Mouse (Mus musculus) midbrain, embryonic 14.5 days (tissue): ENCODE measurements at regions not wholly inside any gene's neighbourhood (a gene's known extent, or its start where the extent isn't known, plus 50 kb on each side); places are given as distances from the start of the nearest gene placed in this dataset.

ENCODE experiments used
- ATAC-seq: fragments of 200-750 bp; cut with Nextera tagmentation; 2 replicates; pipeline ENCODE4 v1.8.0; 2017; ENCODE audit warnings: moderate number of reproducible peaks, moderate library complexity; ENCODE audit not compliant: low FRiP score, low TSS enrichment
- DNase-seq: peaks from one replicate; pipeline ENCODE4 v3.0.0-alpha.2; 2015
- H3K27ac ChIP-seq: fragments of 300-500 bp; sonication (generic); replicated peaks from 2 replicates; pipeline ENCODE4 v1.5.1; 2014; ENCODE audit warnings: mild to moderate bottlenecking, low read depth, low read length, moderate library complexity
- H3K27me3 ChIP-seq: fragments of 300-500 bp; sonication (generic); 2 replicates; pipeline ENCODE4 v1.6.1; 2014; ENCODE audit warnings: low read length, control low read depth, mixed read lengths; ENCODE audit not compliant: control insufficient read depth, insufficient read depth
- H3K36me3 ChIP-seq: fragments of 300-500 bp; sonication (generic); 2 replicates; pipeline ENCODE4 v1.6.1; 2014; ENCODE audit warnings: low read length, control low read depth; ENCODE audit not compliant: control insufficient read depth, insufficient read depth
- H3K4me1 ChIP-seq: fragments of 300-500 bp; sonication (generic); 2 replicates; pipeline ENCODE4 v1.6.1; 2014; ENCODE audit warnings: mild to moderate bottlenecking, antibody characterized with exemption, low read length, control low read depth; ENCODE audit not compliant: control insufficient read depth, insufficient read depth
- H3K4me2 ChIP-seq: fragments of 300-500 bp; sonication (generic); 2 replicates; pipeline ENCODE4 v1.6.1; 2014; ENCODE audit warnings: mild to moderate bottlenecking, low read length, moderate library complexity
- H3K4me3 ChIP-seq: fragments of 300-500 bp; sonication (generic); replicated peaks from 2 replicates; pipeline ENCODE4 v1.5.1; 2014; ENCODE audit warnings: low read depth, low read length
- H3K9ac ChIP-seq: fragments of 300-500 bp; sonication (generic); replicated peaks from 2 replicates; pipeline ENCODE4 v1.6.1; 2014; ENCODE audit warnings: mild to moderate bottlenecking, low read length, moderate library complexity
- H3K9me3 ChIP-seq: fragments of 300-500 bp; sonication (generic); 2 replicates; pipeline ENCODE4 v1.6.1; 2016; ENCODE audit warnings: low read length, control low read depth, mixed read lengths; ENCODE audit not compliant: control insufficient read depth
- WGBS: fragments of 180-500 bp; shearing (Covaris S2); extraction: QIAGEN DNeasy Blood & Tissue Kit; methylation state at CpG from one replicate; pipeline ENCODE4 v1.1.7; 2014; 5-methylcytosine and 5-hydroxymethylcytosine counted together

DNA sequence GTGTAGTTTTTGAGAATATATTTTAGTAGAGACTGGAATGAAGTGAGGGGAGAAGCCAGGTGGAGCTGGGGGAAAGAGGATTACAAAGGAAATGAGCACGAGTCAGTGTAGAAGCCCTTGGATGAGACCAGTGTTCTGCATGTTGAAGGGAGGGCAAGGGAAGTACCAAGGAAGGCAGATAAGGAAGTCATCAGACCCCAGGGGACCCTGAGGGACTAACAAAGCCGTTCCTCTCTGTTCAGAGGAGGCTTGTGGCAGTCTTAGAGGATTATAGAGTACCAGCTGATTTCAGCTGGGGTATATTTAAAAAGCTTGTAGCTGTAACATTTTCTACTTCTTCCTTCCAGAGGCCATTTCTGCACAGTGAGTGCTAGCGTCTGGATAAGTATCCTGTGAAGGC, 56.7 kb upstream of the Igsf9b start:
- H3K9ac ChIP-seq = no peak overlapping the region
- no peaks in the 10 kb centered on the region for H3K27me3 ChIP-seq
- no peak overlapping the region for H3K4me3 ChIP-seq
- no peak for DNase-seq
- 17% methylated on average over 3 of the region's 3 CpGs for WGBS
- no peak for ATAC-seq
- no peaks in the 10 kb centered on the region for H3K9me3 ChIP-seq
- H3K27ac ChIP-seq = no peak overlapping the region
- no peaks in the 10 kb centered on the region for H3K36me3 ChIP-seq
- no peaks in the 10 kb centered on the region for H3K4me1 ChIP-seq
- H3K4me2 ChIP-seq = no peak overlapping the region

DNA sequence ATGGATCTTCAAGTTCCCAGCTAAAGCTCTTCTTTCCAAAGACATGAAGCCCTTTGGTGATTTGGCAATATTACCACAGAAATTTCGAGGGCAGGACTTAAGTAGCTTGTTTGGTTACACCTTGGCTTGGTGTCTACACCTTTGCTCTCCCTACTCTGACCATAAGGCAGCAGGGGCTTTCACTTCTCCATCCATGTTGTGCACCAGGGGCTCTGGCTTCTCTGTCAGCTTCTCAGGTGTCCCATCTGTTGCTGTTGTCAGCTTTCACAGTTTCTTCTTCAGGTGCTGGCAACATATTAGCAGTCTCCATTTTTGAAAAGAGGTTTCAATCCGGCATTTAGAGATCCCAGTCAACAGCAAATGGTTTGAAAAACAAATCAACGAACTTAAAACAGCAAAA, 58.1 kb upstream of the Igsf9b start:
- DNase-seq = no peak
- Histone ChIP-seq H3K27ac (no peak overlapping the region), H3K9me3 (no peaks in the 10 kb centered on the region), H3K4me1 (no peaks in the 10 kb centered on the region), H3K9ac (no peak overlapping the region), H3K36me3 (no peaks in the 10 kb centered on the region), H3K4me2 (no peak overlapping the region), H3K4me3 (no peak overlapping the region), H3K27me3 (no peaks in the 10 kb centered on the region)
- WGBS = 78% methylated on average over 3 of the region's 3 CpGs
- no peak for ATAC-seq

DNA sequence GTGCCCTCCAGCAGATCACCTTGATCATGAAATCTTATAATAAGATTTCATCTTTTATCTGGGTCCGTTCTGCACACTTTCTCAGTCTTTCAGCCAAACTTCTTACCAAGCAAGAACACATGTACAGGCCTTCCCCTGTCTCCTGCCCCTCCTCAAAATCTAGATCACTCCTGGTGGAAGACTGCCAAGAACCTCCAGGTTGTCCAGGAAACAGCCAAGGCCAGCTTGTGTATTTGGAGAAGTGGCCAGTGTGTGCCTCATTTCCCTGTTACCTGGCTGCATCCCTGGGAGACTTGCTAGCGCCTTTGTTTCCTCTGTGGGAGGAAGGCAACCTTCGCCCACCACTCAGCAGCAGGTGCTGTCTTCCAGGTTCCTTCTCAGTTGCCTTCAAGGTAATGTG, 58.5 kb upstream of the Igsf9b start:
- 82% methylated on average over 3 of the region's 3 CpGs for WGBS
- ATAC-seq = no peak
- no peaks in the 10 kb centered on the region for H3K9me3 ChIP-seq

DNA sequence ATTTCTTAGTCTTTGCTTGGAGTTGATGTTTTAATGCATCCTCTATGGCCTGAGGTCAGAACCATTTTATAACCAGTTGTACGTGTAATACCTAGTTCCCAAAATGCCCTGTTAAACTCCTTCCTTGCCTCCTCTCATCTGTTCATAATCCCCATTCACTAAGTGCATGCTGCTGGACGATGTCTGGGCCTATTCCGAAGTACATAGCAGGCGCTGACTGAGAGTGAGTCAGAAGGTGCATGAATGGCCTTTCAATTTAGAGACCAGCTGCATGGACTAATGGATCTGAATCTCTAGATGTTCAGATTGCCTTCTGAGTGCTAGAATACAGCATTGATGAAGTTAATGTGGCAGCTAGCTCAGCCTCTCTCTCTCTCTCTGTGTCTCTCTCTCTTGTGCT, 66.3 kb upstream of the Igsf9b start:
- no peak for ATAC-seq
- Histone ChIP-seq H3K9me3 (no peaks in the 10 kb centered on the region), H3K4me3 (no peak overlapping the region), H3K4me1 (no peaks in the 10 kb centered on the region), H3K27me3 (no peaks in the 10 kb centered on the region), H3K36me3 (no peaks in the 10 kb centered on the region), H3K27ac (no peak overlapping the region), H3K4me2 (no peak overlapping the region), H3K9ac (no peak overlapping the region)
- DNase-seq = no peak
- WGBS = 61% methylated on average over 4 of the region's 4 CpGs

More for the DNA sequence above, 58.5 kb upstream of the Igsf9b start:
- Histone ChIP-seq H3K27me3 (no peaks in the 10 kb centered on the region), H3K36me3 (no peaks in the 10 kb centered on the region), H3K4me3 (no peak overlapping the region), H3K27ac (no peak overlapping the region), H3K4me1 (no peaks in the 10 kb centered on the region), H3K4me2 (no peak overlapping the region), H3K9ac (no peak overlapping the region)
- no peak for DNase-seq

DNA sequence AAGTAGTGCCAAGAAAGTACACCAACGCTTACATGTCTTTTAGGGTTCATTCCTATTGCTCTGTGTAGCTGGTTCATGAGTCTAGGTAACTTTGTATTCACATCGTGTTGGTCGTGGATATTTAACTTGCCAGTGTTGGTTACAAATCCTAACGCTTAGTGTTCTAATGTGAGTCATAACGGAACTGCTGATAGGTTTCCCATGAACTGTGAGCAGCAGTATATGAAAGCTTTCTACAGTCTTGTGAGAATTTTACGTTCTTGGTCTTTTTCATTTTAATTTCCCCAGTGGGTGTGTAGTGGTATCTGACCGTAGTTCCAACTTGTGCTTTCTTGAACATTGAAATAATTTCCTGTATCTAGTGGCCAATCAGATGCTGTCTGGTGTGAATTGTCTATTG, 71.5 kb upstream of the Igsf9b start:
- ATAC-seq = no peak
- DNase-seq = no peak
- H3K9ac ChIP-seq = no peak overlapping the region
- no peak overlapping the region for H3K4me2 ChIP-seq
- H3K4me1 ChIP-seq = no peaks in the 10 kb centered on the region
- H3K4me3 ChIP-seq = no peak overlapping the region
- H3K27ac ChIP-seq = no peak overlapping the region
- WGBS = 92% methylated on average over 7 of the region's 7 CpGs
- no peaks in the 10 kb centered on the region for H3K27me3 ChIP-seq
- H3K9me3 ChIP-seq = no peaks in the 10 kb centered on the region
- H3K36me3 ChIP-seq = no peaks in the 10 kb centered on the region

DNA sequence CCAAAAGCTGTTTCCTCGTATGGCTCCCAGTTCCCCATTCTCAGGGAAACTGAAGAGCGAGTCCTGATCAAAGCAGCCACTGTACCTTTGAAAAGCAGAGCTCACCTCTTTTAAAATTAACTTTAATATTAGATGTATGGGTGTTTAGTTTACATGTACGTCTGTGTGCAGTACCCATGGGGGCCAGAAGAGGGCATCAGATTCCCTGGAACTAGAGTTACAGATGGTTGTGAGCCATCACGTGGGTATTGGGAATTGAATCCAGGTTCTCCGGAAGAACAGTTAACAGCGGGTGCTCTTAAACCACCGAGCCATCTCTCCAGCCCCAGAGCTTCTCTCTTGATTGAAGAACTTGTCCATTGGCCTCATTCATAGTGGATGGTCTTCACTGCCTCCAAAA, 66.0 kb upstream of the Jam3 start:
- H3K9ac ChIP-seq = no peak overlapping the region
- H3K36me3 ChIP-seq = no peaks in the 10 kb centered on the region
- no peak overlapping the region for H3K4me2 ChIP-seq
- H3K27me3 ChIP-seq = no peaks in the 10 kb centered on the region
- no peak overlapping the region for H3K27ac ChIP-seq
- DNase-seq (no peak), ATAC-seq (no peak)
- H3K9me3 ChIP-seq = no peaks in the 10 kb centered on the region
- WGBS = 82% methylated on average over 7 of the region's 7 CpGs
- no peak overlapping the region for H3K4me3 ChIP-seq
- no peaks in the 10 kb centered on the region for H3K4me1 ChIP-seq

DNA sequence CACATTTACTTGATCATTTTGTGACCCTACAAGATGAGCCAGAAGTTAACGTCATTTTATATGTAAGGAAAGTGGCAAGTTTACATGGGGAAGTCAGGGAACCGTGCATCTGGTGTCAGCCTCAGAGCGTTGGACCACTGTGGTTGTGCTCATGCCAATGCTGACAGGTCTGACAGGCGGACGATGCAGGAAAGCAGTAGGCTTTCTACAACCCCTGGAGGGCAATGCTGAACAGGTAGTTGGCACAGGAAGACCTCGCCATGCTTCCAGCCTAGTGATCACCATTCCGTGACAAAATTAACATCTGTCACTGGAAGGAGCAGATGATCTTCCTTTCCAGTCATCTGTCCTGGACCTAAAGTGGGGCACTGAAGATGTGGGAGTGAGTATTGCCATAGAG, 60.8 kb upstream of the Jam3 start:
- DNase-seq = no peak
- Histone ChIP-seq H3K4me1 (no peaks in the 10 kb centered on the region), H3K9ac (no peak overlapping the region), H3K27me3 (no peaks in the 10 kb centered on the region), H3K36me3 (no peaks in the 10 kb centered on the region), H3K27ac (no peak overlapping the region), H3K4me3 (no peak overlapping the region), H3K9me3 (no peaks in the 10 kb centered on the region), H3K4me2 (no peak overlapping the region)
- 88% methylated on average over 7 of the region's 7 CpGs for WGBS
- ATAC-seq = no peak

DNA sequence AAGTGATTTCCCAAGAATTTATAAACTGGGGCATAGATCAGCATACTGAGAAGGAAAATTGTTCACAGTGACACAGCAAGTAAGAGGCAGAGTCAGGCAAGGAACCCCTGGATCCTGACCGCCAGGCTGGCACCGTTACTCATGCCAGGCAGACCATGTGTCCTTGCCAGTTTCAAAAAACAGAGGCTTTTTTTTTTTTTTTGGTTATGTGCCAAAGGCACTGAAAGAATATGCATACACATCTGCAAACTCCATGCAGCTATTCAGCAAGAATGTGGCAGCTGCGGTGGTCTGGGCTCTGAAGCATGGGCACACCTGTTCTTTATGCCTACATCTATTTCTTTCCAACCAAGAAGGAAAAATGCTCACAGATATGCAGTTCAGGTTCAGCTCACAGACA, 58.8 kb upstream of the Jam3 start:
- no peak overlapping the region for H3K4me3 ChIP-seq
- no peaks in the 10 kb centered on the region for H3K4me1 ChIP-seq
- no peak overlapping the region for H3K27ac ChIP-seq
- H3K9ac ChIP-seq = no peak overlapping the region
- DNase-seq = peak; percentile 12
- H3K4me2 ChIP-seq = no peak overlapping the region
- WGBS = 82% methylated on average over 3 of the region's 3 CpGs
- H3K27me3 ChIP-seq = no peaks in the 10 kb centered on the region
- no peaks in the 10 kb centered on the region for H3K9me3 ChIP-seq
- ATAC-seq = no peak
- H3K36me3 ChIP-seq = no peaks in the 10 kb centered on the region

DNA sequence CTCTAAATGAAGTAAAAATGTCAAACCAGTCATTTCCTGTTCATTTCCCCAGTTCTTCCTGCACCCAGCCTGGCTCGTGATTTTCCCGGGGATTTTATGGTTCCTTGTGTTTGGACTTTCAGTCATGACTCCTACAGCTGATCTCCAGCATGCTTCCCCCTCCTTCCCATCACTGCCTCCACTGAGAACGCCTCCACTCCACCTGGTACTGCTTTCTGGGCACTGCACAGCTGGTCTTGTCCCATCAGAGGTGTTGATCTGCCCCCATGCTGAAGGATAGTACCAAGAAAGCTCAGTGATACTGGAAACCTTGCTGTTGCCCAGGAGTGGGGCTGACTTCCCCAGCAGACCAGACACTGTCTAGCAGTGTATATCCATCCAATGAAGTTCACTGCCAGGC, 53.6 kb upstream of the Jam3 start:
- 90% methylated on average over 3 of the region's 3 CpGs for WGBS
- no peak overlapping the region for H3K4me3 ChIP-seq
- H3K27me3 ChIP-seq = no peaks in the 10 kb centered on the region
- no peak overlapping the region for H3K9ac ChIP-seq
- no peaks in the 10 kb centered on the region for H3K9me3 ChIP-seq
- H3K36me3 ChIP-seq = no peaks in the 10 kb centered on the region
- no peak overlapping the region for H3K4me2 ChIP-seq
- H3K27ac ChIP-seq = no peak overlapping the region
- DNase-seq (no peak), ATAC-seq (no peak)
- peaks cover 8% of the 10 kb centered on the region for H3K4me1 ChIP-seq
